Mouse (Mus musculus) heart, embryonic 14.5 days (tissue): ENCODE data around the gene 1700029P11Rik. TPM values are rescaled to one million over a fixed set of nuclear protein-coding genes. Genes with fewer than 3 reads are reported as not detected.

ENCODE experiments used
- ATAC-seq: fragments of 200-750 bp; cut with Nextera tagmentation; 2 replicates; pipeline ENCODE4 v1.8.0; 2017; ENCODE audit warnings: low read depth, moderate TSS enrichment; ENCODE audit not compliant: insufficient number of reproducible peaks, insufficient read depth, low FRiP score
- H3K27ac ChIP-seq, 2 experiments: fragments of 200-500 bp in 1 of 2; fragments of 300-500 bp in 1 of 2; sonication (generic) in 1 of 2; replicated peaks in 1 of 2; 2 replicates each; pipeline ENCODE4 v1.5.1; 2012 to 2014; ENCODE audit warnings: low read depth in 2 of 2, low read length in 2 of 2, control low read depth in 1 of 2, mild to moderate bottlenecking in 1 of 2, mixed read lengths in 1 of 2; ENCODE audit not compliant: control insufficient read depth in 1 of 2, insufficient read depth in 1 of 2
- H3K27me3 ChIP-seq: fragments of 300-500 bp; sonication (generic); 2 replicates; pipeline ENCODE4 v1.6.1; 2014; ENCODE audit warnings: mild to moderate bottlenecking, low read length, control low read depth; ENCODE audit not compliant: control insufficient read depth, insufficient read depth
- H3K36me3 ChIP-seq: fragments of 300-500 bp; sonication (generic); 2 replicates; pipeline ENCODE4 v1.6.1; 2014; ENCODE audit warnings: mild to moderate bottlenecking, control low read depth, low read length, mixed read lengths; ENCODE audit not compliant: control insufficient read depth, insufficient read depth
- H3K4me1 ChIP-seq, 2 experiments: fragments of 200-500 bp in 1 of 2; fragments of 300-500 bp in 1 of 2; sonication (generic) in 1 of 2; 2 replicates each; pipeline ENCODE4 v1.6.1; 2012 to 2014; ENCODE audit warnings: low read length in 2 of 2, control low read depth in 1 of 2, mixed read lengths in 1 of 2; ENCODE audit not compliant: control insufficient read depth in 2 of 2, insufficient read depth in 2 of 2
- H3K4me2 ChIP-seq: fragments of 300-500 bp; sonication (generic); 2 replicates; pipeline ENCODE4 v1.6.1; 2014; ENCODE audit warnings: mild to moderate bottlenecking, low read length
- H3K4me3 ChIP-seq, 2 experiments: fragments of 200-500 bp in 1 of 2; fragments of 300-500 bp in 1 of 2; sonication (generic) in 1 of 2; 2 replicates each; pipeline ENCODE4 v1.5.1; 2012 to 2014; ENCODE audit warnings: low read length in 2 of 2, mild to moderate bottlenecking in 2 of 2, control low read depth in 1 of 2, low read depth in 1 of 2, moderate library complexity in 1 of 2; ENCODE audit not compliant: control insufficient read depth in 1 of 2, insufficient read depth in 1 of 2
- H3K9ac ChIP-seq: fragments of 300-500 bp; sonication (generic); 2 replicates; pipeline ENCODE4 v1.6.1; 2014; ENCODE audit warnings: mild to moderate bottlenecking, low read length
- H3K9me3 ChIP-seq: fragments of 300-500 bp; sonication (generic); 2 replicates; pipeline ENCODE4 v1.6.1; 2016; ENCODE audit warnings: low read length, control low read depth; ENCODE audit not compliant: control insufficient read depth
- WGBS: fragments of 180-500 bp; shearing (Covaris S2); extraction: QIAGEN DNeasy Blood & Tissue Kit; methylation state at CpG from one replicate; pipeline ENCODE4 v1.1.7; 2014; 5-methylcytosine and 5-hydroxymethylcytosine counted together
- polyA plus RNA-seq: library from polyadenylated mRNA; unstranded; fragments of >200 nt; fragmentation: Nextera tagmentation; extraction: Ambion mirVana; gene quantifications from 2 replicates; pipeline ENCODE4 v1.2.1, GENCODE M21; 2014

The 1700029P11Rik gene
- polyA plus RNA-seq, 1 experiment from 2014 or later, result not detected

GRCm38 (mm10) chr15:82016101-82016808 lies 35.9 kb downstream of the 1700029P11Rik start:
- Histone ChIP-seq H3K27me3 (no peaks in the 10 kb centered on the region), H3K9ac (peak overlapping the region; percentile 90), H3K4me2 (peak overlapping the region; percentile 91), H3K4me3 (peak overlapping the region; percentile 67 to 87), H3K9me3 (no peaks in the 10 kb centered on the region), H3K4me1 (peaks cover 4 to 19% of the 10 kb centered on the region in 2 experiments), H3K27ac (peak overlapping the region; percentile 63 to 88), H3K36me3 (peaks cover 15% of the 10 kb centered on the region; the same call in 1 of the 2 replicates)
- WGBS, result under 1% methylated on average over 53 of the region's 53 CpGs
- ATAC-seq, result peak; percentile 95

GRCm38 (mm10) chr15:82016830-82017229 lies 36.5 kb downstream of the 1700029P11Rik start:
- H3K27ac ChIP-seq, result peak overlapping the region; percentile 63 to 71
- ATAC-seq, result no peak
- H3K9ac ChIP-seq, result peak overlapping the region; percentile 74
- peak overlapping the region; percentile 67 to 87 for H3K4me3 ChIP-seq
- H3K36me3 ChIP-seq, result peaks cover 18% of the 10 kb centered on the region; the same call in 1 of the 2 replicates
- no peaks in the 10 kb centered on the region for H3K27me3 ChIP-seq
- WGBS, result 18% methylated on average over 6 of the region's 6 CpGs
- H3K9me3 ChIP-seq, result no peaks in the 10 kb centered on the region
- peaks cover 4 to 19% of the 10 kb centered on the region in 2 experiments for H3K4me1 ChIP-seq
- H3K4me2 ChIP-seq, result peak overlapping the region; percentile 91

GRCm38 (mm10) chr15:82017461-82017860 lies 37.1 kb downstream of the 1700029P11Rik start:
- no peak for ATAC-seq
- peaks cover 4 to 20% of the 10 kb centered on the region in 2 experiments for H3K4me1 ChIP-seq
- no peaks in the 10 kb centered on the region for H3K27me3 ChIP-seq
- H3K9ac ChIP-seq, result no peak overlapping the region
- H3K4me2 ChIP-seq, result no peak overlapping the region
- H3K36me3 ChIP-seq, result peaks cover 24% of the 10 kb centered on the region
- 78% methylated on average over 4 of the region's 4 CpGs for WGBS
- H3K9me3 ChIP-seq, result no peaks in the 10 kb centered on the region
- no peak overlapping the region for H3K4me3 ChIP-seq
- H3K27ac ChIP-seq, result no peak overlapping the region

- no peak for ATAC-seq
- no peak overlapping the region for H3K4me3 ChIP-seq
- H3K4me2 ChIP-seq, result no peak overlapping the region
- no peaks in the 10 kb centered on the region for H3K27me3 ChIP-seq
- H3K27ac ChIP-seq, result peak overlapping the region; percentile 54 to 55; a peak in 3 of 4 replicates
- peaks cover 4 to 24% of the 10 kb centered on the region in 2 experiments for H3K4me1 ChIP-seq
- no peak overlapping the region for H3K9ac ChIP-seq
- peaks cover 42% of the 10 kb centered on the region for H3K36me3 ChIP-seq
- 49% methylated on average over 3 of the region's 3 CpGs for WGBS
- no peaks in the 10 kb centered on the region for H3K9me3 ChIP-seq
Observed at GRCm38 (mm10) chr15:82019288-82019687, 38.9 kb downstream of the 1700029P11Rik start.

GRCm38 (mm10) chr15:82022535-82023088 lies 42.3 kb downstream of the 1700029P11Rik start:
- Histone ChIP-seq H3K36me3 (peaks cover 74% of the 10 kb centered on the region), H3K4me2 (no peak overlapping the region), H3K9me3 (no peaks in the 10 kb centered on the region), H3K9ac (no peak overlapping the region), H3K4me3 (no peak overlapping the region), H3K4me1 (peaks cover 4 to 10% of the 10 kb centered on the region in 2 experiments; a peak in 3 of 4 replicates), H3K27ac (no peak overlapping the region), H3K27me3 (no peaks in the 10 kb centered on the region)
- WGBS, result 60% methylated on average over 13 of the region's 13 CpGs
- no peak for ATAC-seq

- H3K36me3 ChIP-seq, result peaks cover 84% of the 10 kb centered on the region
- WGBS, result 91% methylated on average over 6 of the region's 6 CpGs
- no peaks in the 10 kb centered on the region for H3K9me3 ChIP-seq
- no peaks in the 10 kb centered on the region for H3K27me3 ChIP-seq
- H3K27ac ChIP-seq, result no peak overlapping the region
- H3K4me2 ChIP-seq, result no peak overlapping the region
- no peak overlapping the region for H3K9ac ChIP-seq
- H3K4me1 ChIP-seq, result peaks cover 4 to 8% of the 10 kb centered on the region in 2 experiments; a peak in 3 of 4 replicates
- H3K4me3 ChIP-seq, result no peak overlapping the region
- ATAC-seq, result no peak
Observed at GRCm38 (mm10) chr15:82023965-82024635, 43.8 kb downstream of the 1700029P11Rik start.

- no peaks in the 10 kb centered on the region for H3K9me3 ChIP-seq
- H3K27me3 ChIP-seq, result no peaks in the 10 kb centered on the region
- no peak overlapping the region for H3K4me2 ChIP-seq
- H3K27ac ChIP-seq, result no peak overlapping the region
- H3K9ac ChIP-seq, result no peak overlapping the region
- H3K4me1 ChIP-seq, result peaks cover 2 to 5% of the 10 kb centered on the region in 2 experiments; a peak in 1 of 4 replicates
- peaks cover 98% of the 10 kb centered on the region for H3K36me3 ChIP-seq
- no peak for ATAC-seq
- no peak overlapping the region for H3K4me3 ChIP-seq
- 96% methylated on average over 7 of the region's 7 CpGs for WGBS
Observed at GRCm38 (mm10) chr15:82027276-82027675, 46.9 kb downstream of the 1700029P11Rik start.
